Mouse (Mus musculus) retina, adult 2 months (tissue): ENCODE measurements around the gene Nell1.
"Not testable (repeated sequence)": the region's sequence is repeated elsewhere in the genome, so short reads cannot be mapped to it uniquely, and the experiment has no call there.

ENCODE experiments used
- DNase-seq: peaks from one replicate; pipeline ENCODE4 v3.0.0-alpha.2; 2012; ENCODE audit warnings: low read depth, low spot score

Gene Nell1

DNA sequence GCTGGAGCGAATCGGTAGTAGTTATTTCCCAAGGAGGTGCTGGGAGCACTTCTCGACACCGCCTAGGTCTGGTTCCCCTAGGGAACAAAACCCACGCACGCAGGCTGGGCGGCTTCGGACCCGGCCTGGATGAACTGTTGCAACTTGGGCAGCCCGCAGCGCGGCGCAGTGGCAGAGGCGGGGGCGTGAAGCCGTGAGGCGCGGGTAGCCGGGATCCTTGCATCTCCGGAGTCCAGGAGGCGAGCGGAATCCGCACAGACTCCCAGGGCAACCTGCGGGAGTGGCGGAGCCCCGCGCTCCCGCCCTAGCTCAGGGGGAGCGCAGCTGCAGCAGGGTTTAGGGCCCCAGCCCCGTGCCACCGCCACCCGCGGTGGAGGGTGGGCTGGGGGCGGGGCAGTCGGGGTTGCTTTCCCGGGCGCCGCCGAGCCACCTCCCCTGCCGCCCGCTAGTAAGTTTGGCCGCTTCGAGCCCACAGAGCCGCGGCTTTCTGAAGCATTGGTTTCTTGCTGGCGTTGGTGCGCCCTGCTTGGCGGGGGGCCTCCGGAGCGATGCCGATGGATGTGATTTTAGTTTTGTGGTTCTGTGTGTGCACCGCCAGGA lies at the start of gene Nell1:
Nell1 (plus strand) TSS at position 24 of the 600 bp plus-strand sequence.
- DNase-seq: no peak

DNA sequence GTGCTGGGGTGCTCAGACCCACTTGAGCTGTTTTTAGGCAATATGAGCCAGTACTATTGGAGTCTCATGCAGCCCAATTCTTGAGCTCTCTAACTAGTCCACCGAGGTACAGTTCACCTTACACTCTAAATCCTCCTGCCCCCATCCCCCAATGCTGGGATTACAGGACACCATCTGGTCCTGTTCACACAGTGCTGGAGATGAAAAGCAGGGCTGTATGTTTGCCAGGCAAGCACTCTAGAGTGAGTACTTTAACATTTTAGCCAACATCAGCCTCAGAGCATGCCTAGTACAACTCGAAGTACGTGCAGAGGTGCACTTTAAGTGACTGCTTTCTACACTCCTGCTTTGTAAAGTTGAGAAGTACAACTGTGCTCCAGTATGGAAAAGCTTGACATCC lies 46.1 kb upstream of the Nell1 start:
- DNase-seq: peak; percentile 28

DNA sequence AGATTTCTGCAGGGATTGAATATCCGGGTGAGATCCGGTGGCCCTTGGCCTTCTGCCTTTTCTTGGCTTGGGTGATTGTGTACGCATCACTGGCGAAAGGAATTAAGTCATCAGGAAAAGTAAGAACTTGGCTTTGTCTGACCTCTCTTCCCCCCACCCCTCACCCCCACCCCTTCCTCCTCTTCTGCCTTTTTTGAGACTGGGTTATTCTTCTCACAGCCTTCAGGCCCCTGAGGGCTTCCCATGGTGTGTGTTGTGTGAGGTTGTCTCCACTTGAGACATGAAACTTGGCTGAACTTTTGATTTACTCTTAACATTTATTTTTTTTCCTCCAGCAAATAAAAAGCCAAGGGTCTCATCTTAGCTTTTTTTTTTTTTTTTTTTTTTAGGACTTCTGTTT lies 44.7 kb upstream of the Nell1 start:
- no peak for DNase-seq

DNA sequence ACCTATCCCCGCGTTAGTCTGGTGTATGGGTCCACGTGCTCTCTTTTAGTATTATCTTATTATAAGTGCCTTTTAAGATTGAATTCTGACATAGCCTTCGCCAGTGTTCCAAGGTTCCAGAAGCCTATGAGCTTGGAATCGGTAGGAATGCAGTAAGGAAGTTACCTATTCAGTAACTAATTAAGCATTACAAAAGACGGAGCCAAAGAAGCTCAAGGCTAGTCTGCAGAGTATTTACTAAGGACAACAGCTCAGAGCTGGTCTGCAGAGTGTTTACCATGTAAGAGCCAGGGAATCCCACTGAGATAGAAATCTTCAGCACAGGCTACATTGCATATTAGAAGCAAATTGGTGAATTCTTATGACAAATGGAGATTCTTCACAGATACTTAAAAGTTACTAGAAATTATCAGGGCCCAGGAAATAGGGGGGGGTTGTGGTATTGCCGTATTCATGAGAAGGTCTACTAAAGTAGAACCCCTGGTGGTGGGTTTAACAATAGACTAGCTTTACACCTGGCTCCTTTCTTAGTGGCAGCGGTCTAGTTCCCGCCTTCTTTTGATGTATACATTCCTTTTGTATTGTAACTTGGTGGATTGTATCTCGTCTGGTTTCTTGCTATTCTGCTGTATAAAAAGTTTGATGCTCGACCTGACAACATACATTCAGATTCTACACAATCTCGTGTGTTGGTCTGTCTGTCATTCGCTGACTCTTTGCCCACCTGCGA lies 41.1 kb upstream of the Nell1 start:
- not testable (repeated sequence) for DNase-seq

DNA sequence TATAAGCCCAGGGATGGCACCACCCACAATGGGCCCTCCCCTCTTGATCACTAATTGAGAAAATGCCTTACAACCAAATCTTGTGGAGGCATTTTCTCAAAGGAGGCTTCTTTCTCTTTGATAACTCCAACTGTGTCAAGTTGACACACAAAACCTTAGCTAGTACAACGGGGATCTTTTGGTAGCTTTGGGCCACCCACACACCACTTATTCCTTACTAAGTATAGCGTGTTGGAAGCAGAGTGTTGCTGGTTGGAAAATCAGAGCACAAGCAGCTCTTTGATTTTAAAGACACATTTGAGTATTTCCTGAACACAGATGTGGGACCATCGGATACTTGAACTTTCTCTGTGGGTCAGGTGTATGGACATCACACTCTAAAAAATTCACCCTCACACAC lies 37.8 kb upstream of the Nell1 start:
- DNase-seq: no peak

DNA sequence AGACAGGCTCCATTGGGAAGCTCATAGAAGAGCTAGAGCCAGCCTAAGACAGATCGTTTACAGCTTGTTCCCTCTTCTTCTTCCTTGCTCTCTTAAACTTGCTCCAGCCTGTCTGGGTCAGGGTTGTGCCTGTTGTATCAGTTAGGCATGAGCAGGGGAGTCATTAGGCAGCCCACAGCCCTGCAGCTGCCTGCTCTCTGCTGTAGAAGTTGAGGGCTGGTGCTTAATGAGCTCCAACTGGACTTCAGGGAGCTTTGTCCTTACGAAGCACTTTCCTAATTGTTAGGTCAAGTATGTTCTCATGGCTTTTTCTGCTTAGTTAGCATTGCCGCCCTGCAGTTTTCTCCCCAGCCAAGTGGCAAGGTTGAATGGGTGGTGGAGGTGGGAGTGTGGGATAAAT lies 32.6 kb upstream of the Nell1 start:
- DNase-seq: no peak

DNA sequence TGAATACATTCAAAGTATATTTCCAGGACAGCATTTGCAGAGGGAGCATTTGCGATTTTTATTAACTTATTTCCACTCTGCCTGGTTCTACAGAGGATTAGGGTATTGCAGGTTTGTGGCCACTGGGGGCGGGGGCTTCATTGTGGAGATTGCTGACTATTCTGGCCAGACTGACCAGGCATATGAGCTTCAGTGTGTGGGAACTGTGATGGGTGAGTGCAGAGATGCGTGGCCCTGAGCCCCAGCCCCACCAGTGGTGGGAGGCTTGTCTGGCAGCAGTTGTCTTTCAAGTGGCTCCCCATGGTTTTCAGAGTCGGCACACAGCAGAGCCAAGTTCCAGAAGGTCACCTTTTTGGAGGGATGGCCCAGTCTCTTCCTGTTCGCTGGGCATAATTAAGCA lies 32.2 kb upstream of the Nell1 start:
- DNase-seq: no peak

DNA sequence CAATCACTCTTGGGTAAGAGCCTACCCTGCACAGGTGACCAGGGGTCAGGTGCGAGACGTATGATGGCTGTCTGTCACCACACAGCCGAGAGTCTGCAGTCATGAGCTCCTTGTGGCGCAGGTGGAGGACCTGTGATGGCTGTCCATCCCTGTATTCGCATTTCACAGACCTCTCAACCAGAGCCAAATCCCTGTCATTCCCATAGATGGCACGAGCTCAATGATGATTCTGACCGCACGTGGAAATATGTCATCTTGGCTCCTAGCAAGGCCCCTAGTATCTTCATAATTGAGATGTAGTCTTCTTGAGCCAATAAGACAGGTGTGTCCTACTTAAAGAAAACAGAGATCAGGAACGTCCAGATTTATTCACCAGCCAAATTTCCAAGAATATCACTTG lies 28.0 kb upstream of the Nell1 start:
- DNase-seq: no peak

DNA sequence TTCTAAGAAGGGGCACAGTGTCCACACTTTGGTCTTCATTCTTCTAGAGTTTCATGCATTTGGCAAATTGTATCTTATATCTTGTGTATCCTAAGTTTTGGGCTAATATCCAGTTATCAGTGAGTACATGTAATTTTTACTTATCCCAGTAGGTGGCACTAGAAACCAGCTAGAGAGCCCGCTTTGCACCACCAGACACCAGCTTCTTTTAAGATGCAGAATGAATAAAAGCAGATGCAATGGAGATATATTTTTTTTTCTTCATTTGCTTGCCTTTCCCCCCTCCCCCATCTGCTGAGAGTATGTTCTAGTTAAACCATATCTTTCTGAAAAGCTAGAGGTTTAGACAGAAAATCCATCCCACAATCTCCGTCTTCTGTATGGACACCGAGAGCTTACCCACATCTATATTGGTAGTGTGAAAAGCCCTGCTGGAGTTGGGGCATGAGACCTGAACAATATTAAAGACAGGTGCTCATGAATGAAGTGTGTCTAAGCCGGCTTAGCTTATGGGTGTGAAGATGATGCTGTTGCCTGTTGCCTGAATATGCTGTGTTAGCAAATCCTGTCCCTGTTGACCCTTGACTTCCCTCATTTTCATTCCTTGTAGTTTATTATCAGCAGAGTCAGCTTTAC lies 21.0 kb upstream of the Nell1 start:
- peak; percentile 11 for DNase-seq

DNA sequence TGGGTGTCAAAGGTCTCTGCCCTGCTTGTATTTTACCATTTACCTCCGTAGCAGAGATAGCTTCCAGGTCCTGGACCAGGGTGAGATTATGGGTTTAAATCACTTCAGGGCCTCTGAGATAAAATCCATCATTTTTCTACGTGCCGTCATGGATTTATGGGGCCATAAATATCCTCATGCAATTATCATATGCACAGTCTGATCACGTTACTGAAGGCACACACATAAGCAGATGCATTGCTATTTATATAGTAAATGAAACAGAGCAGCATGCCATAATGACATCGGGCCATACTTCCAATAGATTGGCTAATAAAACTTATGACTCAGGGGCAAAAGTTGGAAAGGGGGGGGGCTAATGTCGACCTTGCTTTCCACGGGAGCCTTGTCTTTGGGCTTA lies 19.8 kb upstream of the Nell1 start:
- DNase-seq: no peak

DNA sequence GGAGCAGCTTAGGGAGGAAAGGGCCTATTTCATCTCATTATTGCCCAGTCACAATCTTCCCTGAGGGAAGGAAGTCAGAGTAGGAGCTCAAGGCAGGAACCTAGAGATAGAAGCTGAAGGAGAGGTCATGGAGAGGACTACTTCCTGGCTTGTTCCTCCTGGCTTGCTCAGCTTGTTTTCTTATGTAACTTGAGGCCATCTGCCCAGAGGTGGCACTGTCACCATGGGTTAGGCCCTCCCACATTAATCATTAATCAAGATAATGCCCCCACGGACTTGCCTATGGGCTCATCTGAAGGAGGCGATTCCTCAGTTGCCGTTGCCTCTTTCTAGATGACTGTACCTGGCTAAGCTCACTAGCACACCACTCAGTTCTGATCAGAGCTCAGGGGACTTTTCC lies 17.5 kb upstream of the Nell1 start:
- no peak for DNase-seq

DNA sequence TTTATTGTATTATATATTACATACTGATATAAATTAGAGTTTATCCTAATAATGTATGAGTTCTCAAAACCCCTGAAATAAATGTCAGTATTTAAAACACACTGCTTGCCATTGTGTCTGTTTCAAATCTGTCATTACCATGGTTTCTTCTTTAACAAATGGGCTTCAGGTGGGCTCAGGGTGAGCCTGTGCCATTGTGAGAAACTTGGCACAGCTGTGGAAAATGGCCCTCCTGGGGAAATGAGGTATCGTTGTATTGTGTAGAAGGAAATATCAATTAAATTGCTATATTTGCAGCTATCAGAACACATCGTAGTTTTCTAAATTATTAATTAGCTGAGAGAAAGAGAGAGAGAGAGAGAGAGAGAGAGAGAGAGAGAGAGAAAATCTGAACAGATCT lies 10.9 kb upstream of the Nell1 start:
- no peak for DNase-seq

DNA sequence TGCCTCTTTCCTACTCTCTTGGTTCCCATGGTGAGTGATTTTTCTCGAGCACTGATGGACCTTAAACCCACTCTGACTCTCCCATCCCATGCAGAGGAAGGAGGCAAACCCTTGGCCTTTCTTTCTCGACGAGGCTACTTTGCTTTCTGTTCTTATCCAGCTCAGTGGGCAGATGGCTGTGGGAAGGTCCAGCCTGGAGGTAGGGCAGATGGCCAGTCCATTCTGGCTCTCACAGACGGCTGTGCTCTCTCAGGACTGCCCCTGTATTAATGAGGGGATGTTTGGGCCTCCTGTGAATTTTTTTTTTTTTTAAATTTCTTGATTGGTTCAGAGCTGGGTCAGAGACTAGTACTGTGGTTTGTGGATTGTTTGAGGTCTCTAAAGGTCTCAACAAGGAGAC lies 5.1 kb upstream of the Nell1 start:
- DNase-seq: no peak

DNA sequence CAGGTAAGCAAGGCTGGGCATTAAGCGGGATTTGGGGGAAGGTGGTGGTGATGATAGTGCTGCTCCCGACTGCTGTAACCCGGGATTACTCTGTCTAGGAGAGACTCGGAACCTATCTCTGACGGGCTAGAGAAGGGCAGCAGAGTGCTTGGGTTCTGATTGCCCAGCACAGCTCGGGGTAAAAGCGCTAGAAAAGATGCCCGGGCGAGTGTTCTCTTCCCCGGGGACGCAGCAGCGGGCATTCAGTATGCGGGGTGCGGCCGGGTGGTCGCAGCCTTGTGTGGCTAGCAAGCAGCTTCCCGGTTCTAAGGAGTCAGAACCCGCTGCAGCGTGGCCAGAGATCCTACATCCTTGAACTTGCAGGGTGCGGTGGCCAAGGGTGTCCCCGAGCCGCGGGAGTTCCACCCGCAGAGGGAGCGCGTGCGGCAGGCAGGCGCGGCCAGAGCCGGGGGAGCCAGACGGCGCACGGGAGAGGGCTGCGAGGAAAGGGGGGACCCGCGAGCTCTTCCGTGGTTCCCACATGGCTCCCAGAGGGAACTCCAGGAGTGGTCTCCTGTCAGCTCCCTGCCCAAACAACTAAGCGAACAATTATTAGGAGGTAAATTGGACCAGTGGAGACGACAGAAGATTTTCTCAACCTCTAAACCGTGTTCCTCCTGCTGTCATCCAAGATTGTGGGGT lies 917 bp downstream of the Nell1 start:
- no peak for DNase-seq

DNA sequence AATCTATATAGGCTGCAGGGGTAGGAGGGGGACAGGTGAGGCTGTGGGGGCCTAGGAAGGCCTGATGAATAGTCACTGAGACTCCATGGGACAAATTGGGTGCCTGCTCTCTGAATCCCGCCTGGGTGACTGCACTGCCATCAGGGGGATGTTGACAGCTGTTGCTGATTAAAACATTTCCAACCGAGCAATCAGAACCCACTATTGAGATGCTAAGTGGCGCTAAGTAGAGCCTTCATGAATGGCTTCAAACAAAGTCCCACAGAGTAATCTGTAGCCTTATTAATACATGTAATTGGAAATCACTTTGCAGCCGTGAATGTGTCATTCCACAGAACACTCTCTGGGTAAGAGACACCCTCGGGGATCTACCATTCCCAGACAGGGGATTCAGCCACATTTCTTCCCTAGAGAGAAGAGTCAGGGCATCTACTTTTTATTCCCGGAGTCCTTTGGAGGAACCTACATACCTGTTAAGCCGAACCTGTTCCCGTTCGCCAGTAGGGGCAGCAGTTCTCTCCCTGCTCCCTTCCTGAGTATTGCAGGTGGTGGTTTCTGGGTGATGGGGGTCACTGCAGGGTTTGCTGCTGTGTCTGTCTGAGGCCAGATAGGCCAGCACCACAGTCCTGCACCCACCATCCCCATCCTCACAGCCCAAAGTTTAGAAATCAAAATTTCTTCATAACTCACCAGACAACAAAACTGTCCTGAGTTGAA lies 7.0 kb downstream of the Nell1 start:
- DNase-seq: no peak

DNA sequence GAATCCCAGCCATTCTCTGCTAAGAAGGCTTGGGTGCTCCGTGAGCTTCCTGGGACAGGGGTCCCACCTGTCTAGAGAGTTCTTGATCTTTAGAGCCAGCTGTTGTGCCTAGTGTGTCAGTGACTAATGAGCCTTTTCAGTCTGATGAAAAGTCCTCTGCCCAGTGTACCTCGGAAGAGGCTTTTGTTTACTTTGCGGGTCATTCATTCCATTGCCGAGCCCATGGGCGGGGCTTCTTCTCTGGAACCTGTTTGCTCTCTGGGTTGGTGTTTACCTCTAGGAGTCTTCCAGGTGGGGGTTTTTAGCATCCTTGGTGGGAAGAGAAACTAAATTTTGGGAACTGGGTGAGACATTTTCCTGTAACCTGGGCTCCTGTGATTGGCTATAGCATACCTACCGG lies 10.0 kb downstream of the Nell1 start:
- no peak for DNase-seq

DNA sequence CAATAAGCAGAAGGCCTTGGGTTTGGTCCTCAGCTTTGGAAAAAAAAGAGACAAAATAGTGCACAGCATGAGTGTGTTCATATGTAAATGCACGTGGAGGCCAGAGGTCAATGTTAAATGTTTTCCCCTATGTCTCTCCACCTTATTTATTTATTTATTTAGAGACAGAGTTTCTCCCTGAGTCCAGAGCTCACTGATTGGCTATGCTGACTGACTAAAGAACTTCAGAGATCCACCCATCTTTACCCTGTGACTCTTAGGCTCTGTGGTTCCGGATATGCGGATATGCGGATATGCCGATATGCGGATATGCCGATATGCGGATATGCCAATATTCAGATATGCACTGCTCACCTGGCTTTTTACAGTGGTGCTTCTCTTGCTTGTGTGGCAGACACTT lies 11.3 kb downstream of the Nell1 start:
- no peak for DNase-seq

DNA sequence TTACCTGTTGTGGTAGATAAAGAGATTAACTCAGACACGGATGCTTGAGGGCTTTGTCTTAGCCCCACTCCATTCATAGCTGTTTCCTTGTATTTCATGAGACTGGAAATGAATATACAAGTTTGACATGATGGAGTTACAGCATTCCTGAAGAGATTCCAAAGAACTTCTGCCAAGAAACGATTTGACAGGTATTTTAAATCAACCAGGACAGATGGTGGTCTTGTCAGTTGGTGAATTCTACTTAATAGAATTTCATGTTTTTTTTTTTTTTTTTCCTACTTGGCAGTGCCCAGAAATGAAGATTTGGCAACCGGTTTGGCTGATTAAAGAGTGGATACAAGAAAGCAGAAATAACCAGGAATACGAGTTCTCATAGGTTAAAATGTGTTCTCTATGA lies 24.7 kb downstream of the Nell1 start:
- DNase-seq: no peak

DNA sequence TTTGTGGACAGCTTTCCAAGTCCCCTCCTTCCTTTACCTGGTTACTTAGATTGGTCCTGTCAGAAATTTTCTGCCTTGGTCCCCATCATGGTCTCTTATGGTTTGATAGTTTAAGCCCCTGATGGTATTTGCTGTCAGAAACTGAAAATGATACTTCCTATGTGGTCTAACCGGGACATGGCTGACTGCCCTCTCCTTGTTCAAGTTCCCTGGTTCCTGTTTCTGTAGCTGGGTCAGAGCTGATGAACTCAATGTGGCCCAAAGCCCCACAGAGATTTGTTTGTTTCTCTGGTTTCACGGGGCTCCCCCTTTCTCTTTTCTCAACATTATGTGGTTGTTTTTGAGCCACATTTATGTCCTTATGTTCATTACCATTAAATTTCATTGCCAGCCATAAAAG lies 30.6 kb downstream of the Nell1 start:
- no peak for DNase-seq

DNA sequence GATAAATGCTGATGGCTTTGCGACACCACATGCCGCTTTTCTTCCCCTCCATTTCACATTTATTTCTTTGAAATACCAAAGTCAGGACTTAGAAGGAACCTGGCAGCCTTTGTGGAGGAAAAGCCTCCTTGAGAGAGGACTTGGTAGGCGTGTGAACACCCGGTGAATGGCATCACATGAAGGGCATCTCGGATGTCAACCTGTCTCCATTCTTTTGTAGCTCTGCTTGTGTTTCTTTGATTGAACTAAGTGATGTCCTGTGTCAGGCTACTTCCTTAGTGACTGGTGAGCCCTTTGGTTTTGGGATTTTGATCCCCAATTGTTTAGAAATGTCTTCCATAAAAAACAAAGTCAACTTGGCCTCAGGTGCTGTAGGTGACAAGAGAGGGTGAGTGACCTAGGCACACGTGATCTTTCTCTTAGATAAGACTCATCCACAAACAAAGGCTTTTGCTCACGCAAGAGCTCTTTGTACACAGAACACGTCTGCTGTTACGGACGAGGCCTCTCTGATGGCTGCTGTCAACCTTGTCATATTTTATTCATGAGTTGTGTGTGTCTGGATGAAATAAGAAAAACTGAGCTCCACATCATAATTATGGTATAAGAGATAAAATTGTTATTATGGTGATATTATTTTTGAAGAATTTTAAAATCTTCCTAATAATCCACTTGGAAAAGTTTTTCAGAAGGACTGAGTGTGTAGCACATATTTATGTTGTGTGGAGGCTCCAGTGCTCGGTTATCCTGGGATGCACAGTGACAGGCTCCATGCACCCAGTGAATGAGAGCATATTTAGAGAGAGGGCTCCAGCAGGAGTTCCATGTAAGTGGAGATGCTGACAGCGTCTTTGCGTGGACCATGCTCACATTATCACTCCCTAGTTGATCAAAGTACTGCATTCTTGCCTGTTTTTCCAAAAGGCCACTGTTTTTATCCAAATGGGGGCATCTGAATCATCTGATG lies 60.8 kb downstream of the Nell1 start:
- DNase-seq: no peak

DNA sequence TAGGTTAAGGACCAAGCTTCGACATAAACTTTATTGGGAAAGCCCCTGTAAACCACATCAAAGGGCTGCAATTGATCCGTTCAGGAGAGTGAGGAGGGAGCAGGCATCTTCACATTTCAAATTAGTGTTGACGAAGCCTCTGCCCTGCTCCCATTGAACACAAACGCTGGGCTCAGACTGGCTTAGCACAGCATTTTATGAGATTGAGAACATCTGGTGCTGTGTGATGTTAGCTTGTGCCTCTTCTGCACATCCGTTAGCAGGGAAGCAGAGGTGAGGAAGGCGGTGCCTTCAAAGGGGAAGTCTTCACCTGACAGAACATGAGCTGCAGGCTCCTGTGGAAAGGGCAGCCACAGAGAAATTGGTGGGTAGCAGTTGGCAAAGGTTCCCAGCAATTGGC lies 66.4 kb downstream of the Nell1 start:
- DNase-seq: no peak
